7 mouse cellular contexts compared by ENCODE assay signal in the genomic region with DNA sequence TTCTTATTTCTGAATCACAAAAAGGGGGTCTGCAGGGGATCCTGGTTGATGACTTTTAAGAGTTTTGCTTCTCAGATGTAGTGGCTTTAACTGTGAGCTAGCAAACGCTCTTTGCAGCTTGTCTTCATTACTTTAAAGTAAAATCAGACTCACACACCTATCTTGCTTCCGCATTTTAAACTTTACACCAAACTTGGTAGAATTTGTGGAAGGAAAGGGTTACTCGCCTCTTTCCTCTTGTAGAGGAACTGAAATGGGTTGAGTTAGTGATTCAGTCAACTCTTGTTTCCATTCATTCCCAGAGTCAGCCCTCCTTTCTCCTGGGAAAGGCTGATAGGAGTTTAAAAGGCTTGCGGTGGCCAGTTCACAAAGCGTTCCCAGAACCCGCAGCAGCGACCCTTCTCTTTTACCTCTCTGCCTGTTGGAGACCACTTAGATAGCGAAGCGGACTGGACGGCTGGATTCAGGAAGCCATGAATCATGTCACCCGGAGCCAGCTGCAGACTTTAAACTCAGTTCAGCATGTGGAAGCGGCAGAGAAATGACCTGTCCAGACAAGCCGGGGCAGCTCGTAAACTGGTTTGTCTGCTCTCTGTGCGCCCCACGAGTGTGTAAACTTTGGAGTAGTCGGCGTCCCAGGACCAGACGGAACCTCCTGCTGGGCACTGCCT. TPM values are rescaled to one million over a fixed set of nuclear protein-coding genes. Genes with fewer than 3 reads are reported as not detected.
DNase-seq lines count a peak whose midpoint lies in the region; ATAC-seq lines count a peak whose summit lies in the region.

No protein-coding gene starts in this region.

- no peaks in the 10 kb centered on the region for H3K36me3 ChIP-seq in limb, embryonic 13.5 days
- no peaks in the 10 kb centered on the region for H3K36me3 ChIP-seq in neural tube, embryonic 13.5 days

- peak; percentile 39 for DNase-seq in adipocyte (ENCODE audit: low spot score)
- peak; percentile 68 for DNase-seq in embryo, embryonic 9.5 days (ENCODE audit: extremely low spot score)
- DNase-seq in heart, postnatal 4 days = peak; percentile 55
- no peak for DNase-seq in left cerebral cortex, postnatal 10 days (ENCODE audit: extremely low spot score in 1 of 2, low spot score in 2 of 2)

- H3K9ac ChIP-seq in limb, embryonic 13.5 days = peak overlapping the region; percentile 53
- peak overlapping the region; percentile 42 for H3K9ac ChIP-seq in neural tube, embryonic 13.5 days

- H3K9me3 ChIP-seq in limb, embryonic 13.5 days = no peaks in the 10 kb centered on the region
- no peaks in the 10 kb centered on the region for H3K9me3 ChIP-seq in neural tube, embryonic 13.5 days

- peak; percentile 10; the same call in 1 of the 2 replicates for ATAC-seq in limb, embryonic 13.5 days (ENCODE audit: low FRiP score, low read depth)
- 0 out of 2 replicates have a peak, but pooled peaks have one; percentile 25 for ATAC-seq in neural tube, embryonic 13.5 days (ENCODE audit: low read depth)
- ATAC-seq in megakaryocyte-erythroid progenitor cell, adult 5-6 weeks (replicated peaks; ENCODE audit: low FRiP score, low TSS enrichment, poor library complexity, severe bottlenecking) = no peak

- peak overlapping the region; percentile 41 for H3K4me3 ChIP-seq in limb, embryonic 13.5 days
- H3K4me3 ChIP-seq in neural tube, embryonic 13.5 days = peak overlapping the region; percentile 30

- intact Hi-C loops in left cerebral cortex, postnatal 10 days (cut with DNase I) = loop anchor here (2.0 to 10.0 kb wide), 2 partner anchors 173 to 909 kb away; no protein-coding TSS in a partner anchor

- H3K27me3 ChIP-seq in limb, embryonic 13.5 days = no peaks in the 10 kb centered on the region
- H3K27me3 ChIP-seq in neural tube, embryonic 13.5 days = no peaks in the 10 kb centered on the region

- 5% methylated on average over 19 of the region's 19 CpGs for WGBS in limb, embryonic 13.5 days
- 14% methylated on average over 19 of the region's 19 CpGs for WGBS in neural tube, embryonic 13.5 days

- H3K27ac ChIP-seq in limb, embryonic 13.5 days = peak overlapping the region; percentile 69
- peak overlapping the region; percentile 11 for H3K27ac ChIP-seq in neural tube, embryonic 13.5 days (replicated peaks)

- peaks cover 23% of the 10 kb centered on the region for H3K4me1 ChIP-seq in limb, embryonic 13.5 days
- peaks cover 19% of the 10 kb centered on the region for H3K4me1 ChIP-seq in neural tube, embryonic 13.5 days (replicated peaks)

- peak overlapping the region; percentile 65 for H3K4me2 ChIP-seq in limb, embryonic 13.5 days (replicated peaks)
- H3K4me2 ChIP-seq in neural tube, embryonic 13.5 days = peak overlapping the region; percentile 48

RNA-seq across cellular contexts. Expression of a gene that starts 1.5 kb away (rescaled TPM):
- 100 to 1,000 TPM; 116 to 133 TPM for total RNA-seq in heart, postnatal 4 days (2021)
- 8.7 and 11.7 TPM in 2 replicates for polyA plus RNA-seq in limb, embryonic 13.5 days (2015; fragmentation: Nextera tagmentation; extraction: Ambion mirVana)
- polyA plus RNA-seq in neural tube, embryonic 13.5 days (2015; fragmentation: Nextera tagmentation; extraction: Ambion mirVana) = 7.2 and 7.8 TPM in 2 replicates
- total RNA-seq in left cerebral cortex, postnatal 10 days (2021) = 1 to 10 TPM; 6.3 to 9.3 TPM
- not detected in 2 replicates for total RNA-seq in megakaryocyte-erythroid progenitor cell, adult 5-6 weeks (2014; fragmentation: Nextera tagmentation)
- 0.23 TPM in 1 of 2 replicates, not detected in the other for total RNA-seq in megakaryocyte-erythroid progenitor cell, adult 5-6 weeks (2017)

RNA-seq across cellular contexts. Expression of a gene that starts 33.2 kb away (rescaled TPM):
- total RNA-seq in heart, postnatal 4 days (2021) = 10 to 100 TPM; 10.4 to 10.6 TPM
- 3.0 and 3.1 TPM in 2 replicates for polyA plus RNA-seq in limb, embryonic 13.5 days (2015; fragmentation: Nextera tagmentation; extraction: Ambion mirVana)
- 1.2 and 1.6 TPM in 2 replicates for polyA plus RNA-seq in neural tube, embryonic 13.5 days (2015; fragmentation: Nextera tagmentation; extraction: Ambion mirVana)
- 1 to 10 TPM; 5.4 to 8.4 TPM for total RNA-seq in left cerebral cortex, postnatal 10 days (2021)
- not detected in 2 replicates for total RNA-seq in megakaryocyte-erythroid progenitor cell, adult 5-6 weeks (2014; fragmentation: Nextera tagmentation)
- 0.30 TPM in 1 of 2 replicates, not detected in the other for total RNA-seq in megakaryocyte-erythroid progenitor cell, adult 5-6 weeks (2017)

Comparison
In these comparisons a context has a peak if more than half of its experiments do, and no peak if none do; other contexts are left out.
1. DNase-seq: peak in adipocyte (single experiment), embryo, embryonic 9.5 days (single experiment) and heart, postnatal 4 days (single experiment); none in left cerebral cortex, postnatal 10 days (0 of 2).
2. RNA of a gene that starts 1.5 kb away (total RNA-seq): 116 to 133 TPM in heart, postnatal 4 days; 6.3 to 9.3 TPM in left cerebral cortex, postnatal 10 days and 0.23 TPM in megakaryocyte-erythroid progenitor cell, adult 5-6 weeks; every median in the first group is over 10 times any median in the second.
3. RNA of a gene that starts 33.2 kb away (total RNA-seq): 10.4 to 10.6 TPM in heart, postnatal 4 days and 5.4 to 8.4 TPM in left cerebral cortex, postnatal 10 days; 0.30 TPM in megakaryocyte-erythroid progenitor cell, adult 5-6 weeks; every median in the first group is over 4 times any median in the second.